Comparison of ENCODE assay signal across 34 mouse cellular contexts in genomic region chr4:87052881-87053280, GRCm38 (mm10).
"Had no signal": no experiment of that assay in that cellular context is flagged by ENCODE, and none has a peak within 500 bp of the region (broad histone marks: within the 10 kb centered on the region; RNA-seq: fewer than 3 reads in every experiment).

No protein-coding gene starts in this region.

- H3K9me3 ChIP-seq: heart, embryonic 12.5 days; heart, embryonic 13.5 days; heart, embryonic 15.5 days; hindbrain, embryonic 10.5 days; hindbrain, embryonic 12.5 days; hindbrain, embryonic 13.5 days; hindbrain, embryonic 15.5 days; intestine, embryonic 15.5 days; kidney, embryonic 15.5 days had no signal

- H3K27me3 ChIP-seq: heart, embryonic 12.5 days; heart, embryonic 13.5 days; heart, embryonic 15.5 days; hindbrain, embryonic 12.5 days; hindbrain, embryonic 13.5 days; hindbrain, embryonic 15.5 days; intestine, embryonic 15.5 days; kidney, embryonic 15.5 days had no signal

- H3K36me3 ChIP-seq: heart, embryonic 12.5 days; heart, embryonic 13.5 days; heart, embryonic 15.5 days; hindbrain, embryonic 10.5 days; hindbrain, embryonic 12.5 days; hindbrain, embryonic 13.5 days; hindbrain, embryonic 15.5 days; intestine, embryonic 15.5 days; kidney, embryonic 15.5 days had no signal

- H3K4me1 ChIP-seq: hindbrain, embryonic 10.5 days; hindbrain, embryonic 12.5 days; intestine, embryonic 15.5 days; kidney, embryonic 15.5 days had no signal

- H3K9ac ChIP-seq: heart, embryonic 12.5 days; heart, embryonic 13.5 days; heart, embryonic 15.5 days; hindbrain, embryonic 12.5 days; hindbrain, embryonic 13.5 days; hindbrain, embryonic 14.5 days; hindbrain, embryonic 15.5 days; intestine, embryonic 15.5 days; kidney, embryonic 15.5 days had no signal

- H3K4me2 ChIP-seq: heart, embryonic 11.5 days; heart, embryonic 12.5 days; heart, embryonic 13.5 days; heart, embryonic 15.5 days; hindbrain, embryonic 12.5 days; hindbrain, embryonic 13.5 days; hindbrain, embryonic 14.5 days; hindbrain, embryonic 15.5 days; intestine, embryonic 15.5 days; kidney, embryonic 15.5 days had no signal

- H3K4me3 ChIP-seq: heart, embryonic 12.5 days; heart, embryonic 13.5 days; heart, embryonic 15.5 days; hindbrain, embryonic 10.5 days; hindbrain, embryonic 12.5 days; hindbrain, embryonic 13.5 days; hindbrain, embryonic 15.5 days; intestine, embryonic 15.5 days; kidney, embryonic 15.5 days; left cerebral cortex, adult 2 months had no signal

- DNase-seq: heart, postnatal 10 days; heart, postnatal 14 days; heart, postnatal 36 days; heart, postnatal 4 days; kidney, adult 11 months; kidney, adult 18-20 months; kidney, adult 2 months; kidney, adult 8-10 months; kidney, adult 9 months; kidney, postnatal 10 days; kidney, postnatal 14 days; kidney, postnatal 25 days; kidney, postnatal 36 days; kidney, postnatal 4 days; layer of hippocampus, adult 9-11 months; layer of hippocampus, postnatal 36 days had no signal

- ATAC-seq: hindbrain, embryonic 16.5 days; hindbrain, postnatal 0 days; inflammation-experienced regulatory T-cells, adult 6 months; intestine, embryonic 15.5 days; intestine, embryonic 16.5 days; intestine, postnatal 0 days had no signal

- H3K27ac ChIP-seq: heart, embryonic 13.5 days; heart, embryonic 15.5 days; hindbrain, embryonic 10.5 days; hindbrain, embryonic 12.5 days; hindbrain, embryonic 13.5 days; hindbrain, embryonic 14.5 days; hindbrain, embryonic 15.5 days; hindbrain, postnatal 0 days; intestine, embryonic 15.5 days; kidney, embryonic 15.5 days; kidney, postnatal 0 days; left cerebral cortex, adult 2 months had no signal
